Mouse (Mus musculus): ENCODE data around the gene Tcf21.

Gene Tcf21

DNA sequence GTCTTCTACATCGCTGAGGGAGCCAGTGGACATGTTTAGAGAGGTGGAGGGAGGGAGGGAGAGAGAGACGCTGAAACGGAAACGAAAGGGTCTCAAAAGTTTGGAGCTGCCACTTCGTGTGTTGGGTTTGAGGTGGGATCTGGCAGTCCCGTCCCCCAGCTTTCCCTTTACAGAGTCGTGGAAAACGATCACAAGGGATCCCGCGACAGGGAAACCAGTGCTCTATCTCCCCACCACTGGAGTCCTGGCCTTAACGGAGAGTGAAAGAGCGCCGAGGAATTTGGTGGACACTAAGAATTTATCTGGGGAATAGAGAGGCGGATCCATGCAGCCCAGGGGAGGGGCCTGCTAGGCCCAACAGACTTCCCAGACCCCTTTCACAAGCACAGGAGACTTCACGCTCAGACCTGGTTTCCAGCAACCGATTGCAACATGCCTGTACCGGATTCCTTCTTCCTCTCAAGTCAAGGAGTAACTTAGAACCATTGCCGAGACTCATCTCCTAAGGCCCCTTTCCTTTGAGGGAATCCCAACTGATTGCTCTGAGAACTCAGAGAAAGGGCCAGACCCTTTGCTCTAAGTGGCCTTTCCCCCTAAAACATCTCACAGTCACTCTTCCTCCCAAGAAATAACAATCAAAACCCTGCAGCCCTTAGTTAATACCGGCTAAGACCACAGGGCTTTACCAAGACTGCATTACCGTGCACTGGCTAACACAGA lies at the start of gene Tcf21:
TSS of gene Tcf21 (minus strand) at position 304 of the 720 bp plus-strand sequence.
- peaks cover 72% of the 10 kb centered on the region for H3K27me3 ChIP-seq (ENCODE audit: insufficient read depth, low read length)
- TF ChIP-seq CTCF (conservative IDR thresholded peaks at IDR 0.05; ENCODE audit: low read length): no peak
- TF ChIP-seq POU5F1 (IDR thresholded peaks at IDR 0.05; ENCODE audit: borderline replicate concordance, low read length): no peak
- no peak for TF ChIP-seq NANOG (IDR thresholded peaks at IDR 0.05; ENCODE audit: borderline replicate concordance, low read length)
- peaks cover 3% of the 10 kb centered on the region; the same call in 1 of the 2 replicates for H3K9me3 ChIP-seq (ENCODE audit: low read length)

GRCm38 (mm10) chr10:22868386-22868918 lies 48.5 kb upstream of the Tcf21 start:
- Histone ChIP-seq H3K36me3 (ENCODE audit: insufficient read depth, low read length) (no peaks in the 10 kb centered on the region), H3K4me1 (replicated peaks; ENCODE audit: low read depth, low read length) (no peaks in the 10 kb centered on the region), H3K4me3 (replicated peaks; ENCODE audit: low read length) (no peak overlapping the region), H3K27me3 (ENCODE audit: insufficient read depth, low read length) (no peaks in the 10 kb centered on the region; the same call in 1 of the 2 replicates), H3K9me3 (ENCODE audit: low read length) (no peaks in the 10 kb centered on the region)
- no peak for TF ChIP-seq NANOG (IDR thresholded peaks at IDR 0.05; ENCODE audit: borderline replicate concordance, low read length)

More for the DNA sequence above, at the start of gene Tcf21:
- peaks cover 30% of the 10 kb centered on the region for H3K4me1 ChIP-seq (replicated peaks; ENCODE audit: low read depth, low read length)
- H3K36me3 ChIP-seq (ENCODE audit: insufficient read depth, low read length): no peaks in the 10 kb centered on the region
- peak within 1 kb of the TSS; percentile 69 for H3K4me3 ChIP-seq (replicated peaks; ENCODE audit: low read length)

GRCm38 (mm10) chr10:22867210-22867609 lies 47.2 kb upstream of the Tcf21 start:
- H3K4me3 ChIP-seq (replicated peaks; ENCODE audit: low read length): no peak overlapping the region
- no peaks in the 10 kb centered on the region for H3K4me1 ChIP-seq (replicated peaks; ENCODE audit: low read depth, low read length)
- H3K27me3 ChIP-seq (ENCODE audit: insufficient read depth, low read length): no peaks in the 10 kb centered on the region; the same call in 1 of the 2 replicates
- no peak for TF ChIP-seq CTCF (conservative IDR thresholded peaks at IDR 0.05; ENCODE audit: low read length)
- no peak for TF ChIP-seq NANOG (IDR thresholded peaks at IDR 0.05; ENCODE audit: borderline replicate concordance, low read length)
- TF ChIP-seq POU5F1 (IDR thresholded peaks at IDR 0.05; ENCODE audit: borderline replicate concordance, low read length): no peak
- no peaks in the 10 kb centered on the region for H3K9me3 ChIP-seq (ENCODE audit: low read length)
- no peaks in the 10 kb centered on the region for H3K36me3 ChIP-seq (ENCODE audit: insufficient read depth, low read length)

DNA sequence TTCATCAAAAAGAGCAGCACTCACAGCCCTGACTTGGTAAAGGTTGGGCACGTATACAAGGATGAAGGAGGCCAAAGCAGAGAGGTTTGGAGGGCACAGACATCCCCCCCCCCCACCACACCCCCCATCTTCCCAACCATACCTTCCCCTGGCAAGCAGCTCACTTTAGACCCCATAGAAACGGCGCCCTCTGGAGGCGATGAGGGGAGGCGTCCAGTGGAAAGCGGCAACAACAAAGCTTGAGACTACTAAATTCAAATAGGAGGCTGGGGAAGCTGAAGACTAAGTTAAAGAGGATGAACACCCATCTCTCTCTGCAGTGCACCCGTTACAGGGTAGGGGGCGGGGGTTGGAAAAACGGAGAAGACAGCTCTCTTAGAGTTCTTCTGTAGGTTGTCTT lies 38.1 kb upstream of the Tcf21 start:
- no peak overlapping the region for H3K4me3 ChIP-seq (replicated peaks; ENCODE audit: low read length)
- TF ChIP-seq CTCF (conservative IDR thresholded peaks at IDR 0.05; ENCODE audit: low read length) (peak; percentile 61), POU5F1 (IDR thresholded peaks at IDR 0.05; ENCODE audit: borderline replicate concordance, low read length) (no peak)
- H3K9me3 ChIP-seq (ENCODE audit: low read length): no peaks in the 10 kb centered on the region
- H3K27me3 ChIP-seq (ENCODE audit: insufficient read depth, low read length): no peaks in the 10 kb centered on the region
- H3K4me1 ChIP-seq (replicated peaks; ENCODE audit: low read depth, low read length): no peaks in the 10 kb centered on the region
- H3K36me3 ChIP-seq (ENCODE audit: insufficient read depth, low read length): no peaks in the 10 kb centered on the region

GRCm38 (mm10) chr10:22854330-22854729 lies 34.4 kb upstream of the Tcf21 start:
- Histone ChIP-seq H3K36me3 (ENCODE audit: insufficient read depth, low read length) (no peaks in the 10 kb centered on the region), H3K4me3 (replicated peaks; ENCODE audit: low read length) (no peak overlapping the region), H3K27me3 (ENCODE audit: insufficient read depth, low read length) (no peaks in the 10 kb centered on the region), H3K9me3 (ENCODE audit: low read length) (no peaks in the 10 kb centered on the region), H3K4me1 (replicated peaks; ENCODE audit: low read depth, low read length) (no peaks in the 10 kb centered on the region)
- TF ChIP-seq NANOG (IDR thresholded peaks at IDR 0.05; ENCODE audit: borderline replicate concordance, low read length) (no peak), CTCF (conservative IDR thresholded peaks at IDR 0.05; ENCODE audit: low read length) (no peak), POU5F1 (IDR thresholded peaks at IDR 0.05; ENCODE audit: borderline replicate concordance, low read length) (no peak)

- TF ChIP-seq CTCF (conservative IDR thresholded peaks at IDR 0.05; ENCODE audit: low read length) (no peak), POU5F1 (IDR thresholded peaks at IDR 0.05; ENCODE audit: borderline replicate concordance, low read length) (no peak), NANOG (IDR thresholded peaks at IDR 0.05; ENCODE audit: borderline replicate concordance, low read length) (no peak)
- Histone ChIP-seq H3K36me3 (ENCODE audit: insufficient read depth, low read length) (no peaks in the 10 kb centered on the region), H3K4me1 (replicated peaks; ENCODE audit: low read depth, low read length) (peaks cover 14% of the 10 kb centered on the region), H3K9me3 (ENCODE audit: low read length) (no peaks in the 10 kb centered on the region), H3K27me3 (ENCODE audit: insufficient read depth, low read length) (peaks cover 35% of the 10 kb centered on the region), H3K4me3 (replicated peaks; ENCODE audit: low read length) (no peak overlapping the region)
These were observed 25.4 kb upstream of the Tcf21 start for GRCm38 (mm10) chr10:22845351-22845750.

GRCm38 (mm10) chr10:22844731-22845130 lies 24.8 kb upstream of the Tcf21 start:
- no peaks in the 10 kb centered on the region for H3K36me3 ChIP-seq (ENCODE audit: insufficient read depth, low read length)
- peaks cover 36% of the 10 kb centered on the region for H3K27me3 ChIP-seq (ENCODE audit: insufficient read depth, low read length)
- no peak overlapping the region for H3K4me3 ChIP-seq (replicated peaks; ENCODE audit: low read length)
- H3K9me3 ChIP-seq (ENCODE audit: low read length): no peaks in the 10 kb centered on the region
- peaks cover 14% of the 10 kb centered on the region for H3K4me1 ChIP-seq (replicated peaks; ENCODE audit: low read depth, low read length)
- TF ChIP-seq CTCF (conservative IDR thresholded peaks at IDR 0.05; ENCODE audit: low read length) (no peak), POU5F1 (IDR thresholded peaks at IDR 0.05; ENCODE audit: borderline replicate concordance, low read length) (no peak), NANOG (IDR thresholded peaks at IDR 0.05; ENCODE audit: borderline replicate concordance, low read length) (no peak)

GRCm38 (mm10) chr10:22843440-22844361 lies 23.7 kb upstream of the Tcf21 start:
- H3K27me3 ChIP-seq (ENCODE audit: insufficient read depth, low read length): peaks cover 39% of the 10 kb centered on the region
- TF ChIP-seq POU5F1 (IDR thresholded peaks at IDR 0.05; ENCODE audit: borderline replicate concordance, low read length) (no peak), NANOG (IDR thresholded peaks at IDR 0.05; ENCODE audit: borderline replicate concordance, low read length) (no peak), CTCF (conservative IDR thresholded peaks at IDR 0.05; ENCODE audit: low read length) (no peak)
- no peaks in the 10 kb centered on the region for H3K36me3 ChIP-seq (ENCODE audit: insufficient read depth, low read length)
- peak overlapping the region; percentile 53 for H3K4me3 ChIP-seq (replicated peaks; ENCODE audit: low read length)
- no peaks in the 10 kb centered on the region for H3K9me3 ChIP-seq (ENCODE audit: low read length)
- peaks cover 14% of the 10 kb centered on the region for H3K4me1 ChIP-seq (replicated peaks; ENCODE audit: low read depth, low read length)
